Mouse (Mus musculus): ENCODE results near the gene Cox7a1. TPM values are rescaled to one million over a fixed set of nuclear protein-coding genes. Genes with fewer than 3 reads are reported as not detected.

Cox7a1 gene
- polyA plus RNA-seq, 1 experiment from 2014 or later = 11.3 TPM

- 95% methylated on average over 15 of the region's 15 CpGs for WGBS
- Histone ChIP-seq H3K27me3 (replicated peaks; ENCODE audit: control insufficient read depth, insufficient read depth, low read length) (no peaks in the 10 kb centered on the region), H3K9ac (ENCODE audit: low read length) (no peak overlapping the region), H3K27ac (ENCODE audit: low read depth) (no peak overlapping the region), H3K36me3 (ENCODE audit: control insufficient read depth, insufficient read depth, low read length) (peaks cover 15% of the 10 kb centered on the region; the same call in 1 of the 2 replicates), H3K4me1 (replicated peaks; ENCODE audit: control insufficient read depth, insufficient read depth, low read length) (peaks cover 6% of the 10 kb centered on the region), H3K4me2 (ENCODE audit: low read length) (no peak overlapping the region), H3K9me3 (ENCODE audit: control insufficient read depth, low read length) (no peaks in the 10 kb centered on the region), H3K4me3 (ENCODE audit: low read depth, low read length) (no peak overlapping the region)
- ATAC-seq (replicated peaks; ENCODE audit: low FRiP score, low TSS enrichment, low read depth) = no peak
- DNase-seq (ENCODE audit: low spot score) = no peak
Measured at GRCm38 (mm10) chr7:30234276-30234858, 50.4 kb downstream of the Cox7a1 start.

- H3K27ac ChIP-seq (ENCODE audit: low read depth) = no peak overlapping the region
- peaks cover 6% of the 10 kb centered on the region for H3K4me1 ChIP-seq (replicated peaks; ENCODE audit: control insufficient read depth, insufficient read depth, low read length)
- H3K36me3 ChIP-seq (ENCODE audit: control insufficient read depth, insufficient read depth, low read length) = peaks cover 16% of the 10 kb centered on the region; the same call in 1 of the 2 replicates
- H3K27me3 ChIP-seq (replicated peaks; ENCODE audit: control insufficient read depth, insufficient read depth, low read length) = no peaks in the 10 kb centered on the region
- DNase-seq (ENCODE audit: low spot score) (no peak), ATAC-seq (replicated peaks; ENCODE audit: low FRiP score, low TSS enrichment, low read depth) (no peak)
- no peaks in the 10 kb centered on the region for H3K9me3 ChIP-seq (ENCODE audit: control insufficient read depth, low read length)
- no peak overlapping the region for H3K9ac ChIP-seq (ENCODE audit: low read length)
- WGBS = 91% methylated on average over 8 of the region's 8 CpGs
- no peak overlapping the region for H3K4me2 ChIP-seq (ENCODE audit: low read length)
- H3K4me3 ChIP-seq (ENCODE audit: low read depth, low read length) = no peak overlapping the region
Measured at GRCm38 (mm10) chr7:30235091-30235490, 51.1 kb downstream of the Cox7a1 start.

- H3K27me3 ChIP-seq (replicated peaks; ENCODE audit: control insufficient read depth, insufficient read depth, low read length) = no peaks in the 10 kb centered on the region
- no peak within 1 kb of the TSS for H3K27ac ChIP-seq (ENCODE audit: low read depth)
- H3K4me2 ChIP-seq (ENCODE audit: low read length) = no peak within 1 kb of the TSS
- H3K4me3 ChIP-seq (ENCODE audit: low read depth, low read length) = no peak within 1 kb of the TSS
- no peak for DNase-seq (ENCODE audit: low spot score)
- no peak for ATAC-seq (replicated peaks; ENCODE audit: low FRiP score, low TSS enrichment, low read depth)
- peaks cover 18% of the 10 kb centered on the region; the same call in 1 of the 2 replicates for H3K36me3 ChIP-seq (ENCODE audit: control insufficient read depth, insufficient read depth, low read length)
- no peaks in the 10 kb centered on the region for H3K9me3 ChIP-seq (ENCODE audit: control insufficient read depth, low read length)
- peaks cover 5% of the 10 kb centered on the region for H3K4me1 ChIP-seq (replicated peaks; ENCODE audit: control insufficient read depth, insufficient read depth, low read length)
- WGBS = 86% methylated on average over 4 of the region's 4 CpGs
- H3K9ac ChIP-seq (ENCODE audit: low read length) = no peak within 1 kb of the TSS
Measured at GRCm38 (mm10) chr7:30235625-30236024, 51.7 kb downstream of the Cox7a1 start, which contains the start of gene Ovol3. Ovol3 (minus strand) TSS chr7:30235725.

Other genes with a start within 250 kb of the Cox7a1 start
- gene Zfp74, start 230.1 kb upstream of the Cox7a1 start, polyA plus RNA-seq (2014; fragmentation: Nextera tagmentation; extraction: Ambion mirVana) = 12.8 and 14.7 TPM in 2 replicates
- gene Zfp568, start 200.2 kb upstream of the Cox7a1 start, polyA plus RNA-seq (2014; fragmentation: Nextera tagmentation; extraction: Ambion mirVana) = 19.5 and 22.6 TPM in 2 replicates
- gene Zfp14, start 132.8 kb upstream of the Cox7a1 start, polyA plus RNA-seq (2014; fragmentation: Nextera tagmentation; extraction: Ambion mirVana) = 3.5 and 4.4 TPM in 2 replicates
- gene Zfp82, start 111.2 kb upstream of the Cox7a1 start, polyA plus RNA-seq (2014; fragmentation: Nextera tagmentation; extraction: Ambion mirVana) = 4.9 and 5.4 TPM in 2 replicates
- gene Gm26920, start 93.7 kb upstream of the Cox7a1 start, polyA plus RNA-seq (2014; fragmentation: Nextera tagmentation; extraction: Ambion mirVana) = 0.87 and 1.5 TPM in 2 replicates
- 8.3 and 11.2 TPM in 2 replicates for gene Zfp566, start 93.6 kb upstream of the Cox7a1 start, polyA plus RNA-seq (2014; fragmentation: Nextera tagmentation; extraction: Ambion mirVana)
- 91.8 and 115 TPM in 2 replicates for gene Zfp260, start 89.4 kb upstream of the Cox7a1 start, polyA plus RNA-seq (2014; fragmentation: Nextera tagmentation; extraction: Ambion mirVana)
- 4.2 and 5.8 TPM in 2 replicates for gene Zfp382, start 62.2 kb upstream of the Cox7a1 start, polyA plus RNA-seq (2014; fragmentation: Nextera tagmentation; extraction: Ambion mirVana)
- gene Zfp146, start 14.4 kb upstream of the Cox7a1 start, polyA plus RNA-seq (2014; fragmentation: Nextera tagmentation; extraction: Ambion mirVana) = 16.0 and 16.3 TPM in 2 replicates
- 81.9 and 85.4 TPM in 2 replicates for gene Capns1, start 14.7 kb downstream of the Cox7a1 start, polyA plus RNA-seq (2014; fragmentation: Nextera tagmentation; extraction: Ambion mirVana)
- gene Polr2i, start 47.8 kb downstream of the Cox7a1 start, polyA plus RNA-seq (2014; fragmentation: Nextera tagmentation; extraction: Ambion mirVana) = 159 and 161 TPM in 2 replicates
- 147 and 157 TPM in 2 replicates for gene Tbcb, start 48.1 kb downstream of the Cox7a1 start, polyA plus RNA-seq (2014; fragmentation: Nextera tagmentation; extraction: Ambion mirVana)
- gene Ovol3, start 51.6 kb downstream of the Cox7a1 start, polyA plus RNA-seq (2014; fragmentation: Nextera tagmentation; extraction: Ambion mirVana) = not detected in 2 replicates
- 0.24 and 0.26 TPM in 2 replicates for gene Thap8, start 96.0 kb downstream of the Cox7a1 start, polyA plus RNA-seq (2014; fragmentation: Nextera tagmentation; extraction: Ambion mirVana)
- gene Wdr62, start 96.3 kb downstream of the Cox7a1 start, polyA plus RNA-seq (2014; fragmentation: Nextera tagmentation; extraction: Ambion mirVana) = 8.5 and 10.5 TPM in 2 replicates
- gene Clip3, start 107.6 kb downstream of the Cox7a1 start, polyA plus RNA-seq (2014; fragmentation: Nextera tagmentation; extraction: Ambion mirVana) = 41.4 and 46.1 TPM in 2 replicates
- gene Alkbh6, start 124.6 kb downstream of the Cox7a1 start, polyA plus RNA-seq (2014; fragmentation: Nextera tagmentation; extraction: Ambion mirVana) = 70.7 and 79.3 TPM in 2 replicates
- gene Syne4, start 130.7 kb downstream of the Cox7a1 start, polyA plus RNA-seq (2014; fragmentation: Nextera tagmentation; extraction: Ambion mirVana) = 52.2 and 60.5 TPM in 2 replicates
- gene E130208F15Rik, start 137.6 kb downstream of the Cox7a1 start, polyA plus RNA-seq (2014; fragmentation: Nextera tagmentation; extraction: Ambion mirVana) = not detected in 2 replicates
- 16.3 and 17.2 TPM in 2 replicates for gene Sdhaf1, start 139.8 kb downstream of the Cox7a1 start, polyA plus RNA-seq (2014; fragmentation: Nextera tagmentation; extraction: Ambion mirVana)
- gene Lrfn3, start 178.6 kb downstream of the Cox7a1 start, polyA plus RNA-seq (2014; fragmentation: Nextera tagmentation; extraction: Ambion mirVana) = 4.4 and 4.5 TPM in 2 replicates
- 53.7 and 54.7 TPM in 2 replicates for gene Tyrobp, start 229.6 kb downstream of the Cox7a1 start, polyA plus RNA-seq (2014; fragmentation: Nextera tagmentation; extraction: Ambion mirVana)
- 1.6 and 2.1 TPM in 2 replicates for gene Hcst, start 235.7 kb downstream of the Cox7a1 start, polyA plus RNA-seq (2014; fragmentation: Nextera tagmentation; extraction: Ambion mirVana)
- gene Nfkbid, start 237.6 kb downstream of the Cox7a1 start, polyA plus RNA-seq (2014; fragmentation: Nextera tagmentation; extraction: Ambion mirVana) = 2.3 and 3.2 TPM in 2 replicates